Mouse (Mus musculus): ENCODE measurements around the gene Gata1. TPM values are rescaled to one million over a fixed set of nuclear protein-coding genes. Genes with fewer than 3 reads are reported as not detected.

The Gata1 gene
- total RNA-seq, 2 experiments from 2014 or later, result not detected

DNA sequence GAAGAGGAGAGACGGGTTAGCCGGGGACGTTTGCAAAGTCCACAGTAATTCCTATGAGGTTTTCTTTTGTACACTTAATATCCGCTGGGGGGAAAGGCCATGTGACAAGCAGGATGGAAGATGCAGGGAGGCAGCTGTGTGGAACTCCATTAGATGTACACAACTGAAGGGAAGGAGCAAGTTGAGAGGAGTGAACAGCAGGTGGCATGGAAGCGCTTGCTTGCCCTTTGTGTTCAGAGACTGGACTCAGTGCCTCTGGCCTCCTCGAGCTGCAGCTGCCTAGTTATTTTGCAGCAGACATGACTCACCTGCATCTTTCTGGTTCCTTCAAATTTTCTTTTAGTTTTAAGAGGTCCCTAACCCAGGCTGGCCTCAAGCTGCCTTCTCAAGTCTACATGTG is 67.4 kb downstream of the Gata1 start:
- no peak for DNase-seq (ENCODE audit: extremely low spot score in 1 of 2, low spot score in 2 of 2)
- intact Hi-C loops (cut with DNase I), result no loop called here

Other genes starting within 250 kb of the Gata1 start
- 100 to 1,000 TPM in 1 of 2 experiments, 10 to 100 TPM in 1; 97.3 to 105 TPM for gene Praf2, start 249.6 kb downstream of the Gata1 start, total RNA-seq (2021)
- 10 to 100 TPM; 28.9 to 29.7 TPM for gene Ccdc120, start 227.2 kb downstream of the Gata1 start, total RNA-seq (2021)
- 10 to 100 TPM; 30.0 to 35.6 TPM for gene Tfe3, start 215.5 kb downstream of the Gata1 start, total RNA-seq (2021)
- 10 to 100 TPM; 79.5 to 84.6 TPM for gene Gripap1, start 188.3 kb downstream of the Gata1 start, total RNA-seq (2021)
- 10 to 100 TPM; 10.9 to 11.3 TPM for gene Kcnd1, start 155.8 kb downstream of the Gata1 start, total RNA-seq (2021)
- 10 to 100 TPM; 64.5 to 65.6 TPM for gene Otud5, start 136.7 kb downstream of the Gata1 start, total RNA-seq (2021)
- 10 to 100 TPM; 43.7 to 44.9 TPM for gene Pim2, start 99.8 kb downstream of the Gata1 start, total RNA-seq (2021)
- gene Slc35a2, start 94.0 kb downstream of the Gata1 start, total RNA-seq (2021), result 10 to 100 TPM; 43.4 to 47.5 TPM
- 10 to 100 TPM; 77.7 to 81.3 TPM for gene Pqbp1, start 78.8 kb downstream of the Gata1 start, total RNA-seq (2021)
- 10 to 100 TPM; 25.5 to 34.1 TPM for gene Timm17b, start 78.7 kb downstream of the Gata1 start, total RNA-seq (2021)
- gene Gm10491, start 70.2 kb downstream of the Gata1 start, total RNA-seq (2021), result not detected
- gene Gm10490, start 68.5 kb downstream of the Gata1 start, total RNA-seq (2021), result not detected
- 100 to 1,000 TPM; 287 to 317 TPM for gene Pcsk1n, start 58.2 kb downstream of the Gata1 start, total RNA-seq (2021)
- not detected for gene Eras, start 49.5 kb downstream of the Gata1 start, total RNA-seq (2021)
- 10 to 100 TPM; 59.7 to 65.0 TPM for gene Hdac6, start 30.2 kb downstream of the Gata1 start, total RNA-seq (2021)
- under 1 TPM; 0.57 to 0.73 TPM for gene Glod5, start 40.4 kb upstream of the Gata1 start, total RNA-seq (2021)
- 10 to 100 TPM; 34.3 to 36.7 TPM for gene Suv39h1, start 96.7 kb upstream of the Gata1 start, total RNA-seq (2021)
- gene Was, start 112.4 kb upstream of the Gata1 start, total RNA-seq (2021), result 1 to 10 TPM; 1.4 to 1.5 TPM
- gene Wdr13, start 154.8 kb upstream of the Gata1 start, total RNA-seq (2021), result 100 to 1,000 TPM; 231 to 242 TPM
- gene Rbm3, start 167.8 kb upstream of the Gata1 start, total RNA-seq (2021), result 100 to 1,000 TPM; 268 to 306 TPM
- gene Tbc1d25, start 198.1 kb upstream of the Gata1 start, total RNA-seq (2021), result 10 to 100 TPM; 14.4 to 17.7 TPM
- 10 to 100 TPM; 27.5 to 29.8 TPM for gene Ebp, start 215.4 kb upstream of the Gata1 start, total RNA-seq (2021)
- 10 to 100 TPM; 65.8 to 67.9 TPM for gene Porcn, start 228.5 kb upstream of the Gata1 start, total RNA-seq (2021)